Mouse (Mus musculus): ENCODE data around the gene 4933402J07Rik.

- TF ChIP-seq POLR2A (IDR thresholded peaks at IDR 0.05; ENCODE audit: borderline replicate concordance, control insufficient read depth, low read depth, low read length) (no peak), CTCF (IDR thresholded peaks at IDR 0.05; ENCODE audit: control insufficient read depth, insufficient read depth, low read length) (no peak)
Observed at GRCm38 (mm10) chr8:87563553-87563952, at the start of gene 4933402J07Rik.

All from bone marrow, adult 2 months (tissue).